Mouse (Mus musculus): ENCODE measurements at regions not wholly inside any gene's neighbourhood (a gene's known extent, or its start where the extent isn't known, plus 50 kb on each side); places are given as distances from the start of the nearest gene placed in this dataset.

GRCm38 (mm10) chr11:31814616-31815015 lies 57.4 kb upstream of the Cpeb4 start:
- no peak overlapping the region for H3K27ac ChIP-seq
- no peak for ATAC-seq (ENCODE audit: low FRiP score, low read depth)
- H3K4me2 ChIP-seq (replicated peaks), result no peak overlapping the region
- no peaks in the 10 kb centered on the region for H3K9me3 ChIP-seq
- 82% methylated on average over 4 of the region's 4 CpGs for WGBS
- no peaks in the 10 kb centered on the region for H3K36me3 ChIP-seq
- H3K9ac ChIP-seq, result no peak overlapping the region
- H3K4me1 ChIP-seq, result 0 out of 2 replicates have a peak, but pooled peaks cover 5% of the 10 kb centered on the region
- H3K27me3 ChIP-seq, result no peaks in the 10 kb centered on the region
- H3K4me3 ChIP-seq, result no peak overlapping the region

- Histone ChIP-seq H3K4me3 (no peak overlapping the region), H3K4me2 (replicated peaks) (no peak overlapping the region), H3K27me3 (no peaks in the 10 kb centered on the region), H3K9ac (no peak overlapping the region), H3K9me3 (no peaks in the 10 kb centered on the region), H3K36me3 (no peaks in the 10 kb centered on the region), H3K27ac (no peak overlapping the region), H3K4me1 (no peaks in the 10 kb centered on the region)
- ATAC-seq (ENCODE audit: low FRiP score, low read depth), result no peak
- 80% methylated on average over 12 of the region's 12 CpGs for WGBS
Observed at GRCm38 (mm10) chr11:31815855-31816488, 56.0 kb upstream of the Cpeb4 start.

GRCm38 (mm10) chr11:31818032-31818431 lies 54.0 kb upstream of the Cpeb4 start:
- Histone ChIP-seq H3K36me3 (no peaks in the 10 kb centered on the region), H3K27me3 (no peaks in the 10 kb centered on the region), H3K4me3 (no peak overlapping the region), H3K4me2 (replicated peaks) (no peak overlapping the region), H3K4me1 (peaks cover 15% of the 10 kb centered on the region), H3K9me3 (no peaks in the 10 kb centered on the region), H3K9ac (no peak overlapping the region), H3K27ac (no peak overlapping the region)
- no peak for ATAC-seq (ENCODE audit: low FRiP score, low read depth)
- WGBS, result 76% methylated on average over 7 of the region's 7 CpGs

- Histone ChIP-seq H3K9ac (no peak overlapping the region), H3K27me3 (no peaks in the 10 kb centered on the region), H3K4me1 (peaks cover 15% of the 10 kb centered on the region), H3K27ac (no peak overlapping the region), H3K4me3 (no peak overlapping the region), H3K9me3 (no peaks in the 10 kb centered on the region), H3K4me2 (replicated peaks) (no peak overlapping the region), H3K36me3 (no peaks in the 10 kb centered on the region)
- 87% methylated on average over 4 of the region's 4 CpGs for WGBS
- ATAC-seq (ENCODE audit: low FRiP score, low read depth), result no peak
Observed at GRCm38 (mm10) chr11:31819964-31820363, 52.0 kb upstream of the Cpeb4 start.

- H3K4me3 ChIP-seq, result no peak overlapping the region
- H3K4me2 ChIP-seq (replicated peaks), result no peak overlapping the region
- H3K27me3 ChIP-seq, result no peaks in the 10 kb centered on the region
- H3K9ac ChIP-seq, result no peak overlapping the region
- no peaks in the 10 kb centered on the region for H3K9me3 ChIP-seq
- no peaks in the 10 kb centered on the region for H3K36me3 ChIP-seq
- peaks cover 15% of the 10 kb centered on the region for H3K4me1 ChIP-seq
- peak; percentile 61; the same call in 1 of the 2 replicates for ATAC-seq (ENCODE audit: low FRiP score, low read depth)
- 43% methylated on average over 12 of the region's 12 CpGs for WGBS
- no peak overlapping the region for H3K27ac ChIP-seq
Observed at GRCm38 (mm10) chr11:31821479-31822411, 50.3 kb upstream of the Cpeb4 start.
